Mouse (Mus musculus) MEL (cell line): ENCODE measurements around the gene Suclg1. TPM values are rescaled to one million over a fixed set of nuclear protein-coding genes. Genes with fewer than 3 reads are reported as not detected.

ENCODE experiments used
- DNase-seq: peaks from one replicate; pipeline ENCODE4 v3.0.0; 2011; ENCODE audit warnings: low read depth, low spot score
- H3K27ac ChIP-seq: 2 replicates; pipeline ENCODE4 v1.5.1; 2012; ENCODE audit warnings: low read depth, mild to moderate bottlenecking, control low read depth, low read length, moderate library complexity; ENCODE audit not compliant: control insufficient read depth
- H3K27me3 ChIP-seq, 2 experiments: fragments of 150-350 bp in 1 of 2; sonication (generic) in 1 of 2; 2 replicates each; pipeline ENCODE4 v1.6.1; 2012; ENCODE audit warnings: low read length in 2 of 2, mild to moderate bottlenecking in 2 of 2, improper control_type of control experiment in 1 of 2, moderate library complexity in 1 of 2; ENCODE audit not compliant: insufficient read depth in 2 of 2, control insufficient read depth in 1 of 2
- H3K36me3 ChIP-seq, 2 experiments: 2 replicates each; pipeline ENCODE4 v1.6.1; 2012 to 2014; ENCODE audit warnings: low read length in 2 of 2, improper control_type of control experiment in 1 of 2, inconsistent platforms in 1 of 2, mild to moderate bottlenecking in 1 of 2; ENCODE audit not compliant: insufficient read depth in 2 of 2, control insufficient read depth in 1 of 2
- H3K4me1 ChIP-seq, 2 experiments: fragments of 150-350 bp in 1 of 2; sonication (generic) in 1 of 2; 2 replicates each; pipeline ENCODE4 v1.6.1; 2012; ENCODE audit warnings: low read length in 2 of 2, improper control_type of control experiment in 1 of 2, mild to moderate bottlenecking in 1 of 2; ENCODE audit not compliant: insufficient read depth in 2 of 2, control insufficient read depth in 1 of 2
- H3K4me3 ChIP-seq, 2 experiments: fragments of 150-350 bp in 1 of 2; sonication (generic) in 1 of 2; 2 replicates each; pipeline ENCODE4 v1.5.1; 2012; ENCODE audit warnings: low read depth in 2 of 2, low read length in 2 of 2, mild to moderate bottlenecking in 2 of 2, moderate library complexity in 2 of 2, control low read depth in 1 of 2, improper control_type of control experiment in 1 of 2; ENCODE audit not compliant: control insufficient read depth in 1 of 2, insufficient read depth in 1 of 2
- H3K79me2 ChIP-seq: 2 replicates; pipeline ENCODE4 v1.6.1; 2012; ENCODE audit warnings: mild to moderate bottlenecking, low read length, moderate library complexity; ENCODE audit not compliant: control insufficient read depth, poor library complexity, insufficient read depth
- H3K9ac ChIP-seq: 2 replicates; pipeline ENCODE4 v1.6.1; 2012; ENCODE audit warnings: low read depth, mild to moderate bottlenecking, control low read depth, low read length, moderate library complexity; ENCODE audit not compliant: control insufficient read depth, poor library complexity, severe bottlenecking
- H3K9me3 ChIP-seq: fragments of 150-350 bp; sonication (generic); replicated peaks from 2 replicates; pipeline ENCODE4 v1.6.1; 2012; ENCODE audit warnings: mild to moderate bottlenecking, low read length, improper control_type of control experiment, moderate library complexity; ENCODE audit not compliant: insufficient read depth
- BHLHE40 ChIP-seq: IDR thresholded peaks from 2 replicates; pipeline ENCODE4 v1.6.1; 2012; ENCODE audit warnings: low read depth, mild to moderate bottlenecking, inconsistent platforms, low read length, improper control_type of control experiment, borderline replicate concordance
- CHD2 ChIP-seq: IDR thresholded peaks from 2 replicates; pipeline ENCODE4 v1.6.1; 2011; ENCODE audit warnings: low read length, improper control_type of control experiment
- CTCF ChIP-seq, 3 experiments: IDR thresholded peaks in 2 of 3; conservative IDR thresholded peaks in 1 of 3; 2 replicates each; pipeline ENCODE4 v1.5.1; 2011 to 2012; ENCODE audit warnings: low read length in 3 of 3, low read depth in 2 of 3, mild to moderate bottlenecking in 2 of 3, improper control_type of control experiment in 1 of 3, inconsistent platforms in 1 of 3, mixed read lengths in 1 of 3, moderate library complexity in 1 of 3; ENCODE audit not compliant: control insufficient read depth in 1 of 3, insufficient read depth in 1 of 3, poor library complexity in 1 of 3, severe bottlenecking in 1 of 3
- E2F4 ChIP-seq: IDR thresholded peaks from 2 replicates; pipeline ENCODE4 v1.6.1; 2011; ENCODE audit warnings: low read depth, low read length, improper control_type of control experiment, borderline replicate concordance
- EP300 ChIP-seq, 2 experiments: IDR thresholded peaks; 2 replicates each; pipeline ENCODE4 v1.6.1; 2011; ENCODE audit warnings: improper control_type of control experiment in 2 of 2, low read length in 2 of 2, low read depth in 1 of 2, mild to moderate bottlenecking in 1 of 2
- ETS1 ChIP-seq: IDR thresholded peaks from 2 replicates; pipeline ENCODE4 v1.6.1; 2012; ENCODE audit warnings: low read depth, mild to moderate bottlenecking, inconsistent platforms, low read length, improper control_type of control experiment, moderate library complexity
- GATA1 ChIP-seq: IDR thresholded peaks from 2 replicates; pipeline ENCODE4 v1.6.1; 2011; ENCODE audit warnings: low read depth, low read length, improper control_type of control experiment
- HCFC1 ChIP-seq: IDR thresholded peaks from 2 replicates; pipeline ENCODE4 v1.6.1; 2012; ENCODE audit warnings: low read depth, mild to moderate bottlenecking, inconsistent platforms, low read length, improper control_type of control experiment, moderate library complexity
- JUND ChIP-seq: IDR thresholded peaks from 2 replicates; pipeline ENCODE4 v1.6.1; 2011; ENCODE audit warnings: low read depth, mild to moderate bottlenecking, improper control_type of control experiment, low read length
- MAFK ChIP-seq: IDR thresholded peaks from 2 replicates; pipeline ENCODE4 v1.6.1; 2011; ENCODE audit warnings: low read depth, mild to moderate bottlenecking, low read length, improper control_type of control experiment, borderline replicate concordance
- MAX ChIP-seq: IDR thresholded peaks from 2 replicates; pipeline ENCODE4 v1.6.1; 2011; ENCODE audit warnings: low read length, improper control_type of control experiment
- MAZ ChIP-seq: IDR thresholded peaks from 2 replicates; pipeline ENCODE4 v1.6.1; 2012; ENCODE audit warnings: low read depth, mild to moderate bottlenecking, inconsistent platforms, low read length, improper control_type of control experiment
- MYC ChIP-seq: IDR thresholded peaks from 2 replicates; pipeline ENCODE4 v1.6.1; 2011; ENCODE audit warnings: low read depth, mild to moderate bottlenecking, low read length, improper control_type of control experiment, moderate library complexity
- NRF1 ChIP-seq: IDR thresholded peaks from 2 replicates; pipeline ENCODE4 v1.6.1; 2014; ENCODE audit warnings: low read depth, mild to moderate bottlenecking, inconsistent platforms, low read length, improper control_type of control experiment, moderate library complexity; ENCODE audit not compliant: poor library complexity, insufficient read depth, severe bottlenecking
- POLR2A ChIP-seq, 2 experiments: IDR thresholded peaks; 2 replicates each; pipeline ENCODE4 v1.6.1; 2011 to 2012; ENCODE audit warnings: low read length in 2 of 2, mild to moderate bottlenecking in 2 of 2, control low read depth in 1 of 2, improper control_type of control experiment in 1 of 2, low read depth in 1 of 2, moderate library complexity in 1 of 2; ENCODE audit not compliant: control insufficient read depth in 1 of 2, insufficient read depth in 1 of 2, poor library complexity in 1 of 2
- POLR2AphosphoS2 ChIP-seq: IDR thresholded peaks from 2 replicates; pipeline ENCODE4 v1.6.1; 2011; ENCODE audit warnings: low read length, improper control_type of control experiment
- POLR2AphosphoS5 ChIP-seq: IDR thresholded peaks from 2 replicates; pipeline ENCODE4 v1.6.1; 2012; ENCODE audit warnings: low read depth, borderline replicate concordance, mild to moderate bottlenecking, inconsistent platforms, low read length, moderate library complexity, mixed read lengths
- SMC3 ChIP-seq: IDR thresholded peaks from 2 replicates; pipeline ENCODE4 v1.6.1; 2011; ENCODE audit warnings: low read depth, low read length, improper control_type of control experiment
- TBP ChIP-seq: IDR thresholded peaks from 2 replicates; pipeline ENCODE4 v1.8.0; 2011; ENCODE audit warnings: low read depth, low read length, improper control_type of control experiment
- UBTF ChIP-seq: IDR thresholded peaks from 2 replicates; pipeline ENCODE4 v1.6.1; 2012; ENCODE audit warnings: low read depth, mild to moderate bottlenecking, inconsistent platforms, low read length, improper control_type of control experiment, moderate library complexity, borderline replicate concordance; ENCODE audit not compliant: insufficient read depth
- USF1 ChIP-seq: IDR thresholded peaks from 2 replicates; pipeline ENCODE4 v1.6.1; 2014; ENCODE audit warnings: low read depth, mild to moderate bottlenecking, inconsistent platforms, low read length, improper control_type of control experiment, moderate library complexity
- USF2 ChIP-seq, 2 experiments: IDR thresholded peaks; 2 replicates each; pipeline ENCODE4 v1.6.1; 2011 to 2012; ENCODE audit warnings: improper control_type of control experiment in 2 of 2, low read length in 2 of 2, borderline replicate concordance in 1 of 2, inconsistent platforms in 1 of 2, low read depth in 1 of 2, mild to moderate bottlenecking in 1 of 2; ENCODE audit not compliant: insufficient read depth in 1 of 2
- ZC3H11A ChIP-seq: IDR thresholded peaks from 2 replicates; pipeline ENCODE4 v1.6.1; 2012; ENCODE audit warnings: low read depth, mild to moderate bottlenecking, inconsistent platforms, low read length, improper control_type of control experiment
- polyA plus RNA-seq, 2 experiments: library from polyadenylated mRNA; stranded (reverse) in 1 of 2; unstranded in 1 of 2; fragments of >175 nt in 1 of 2; fragments of >200 nt in 1 of 2; gene quantifications; 2 replicates each; pipeline versions ENCODE4 v1.2.1 to v1.2.4; 2012; ENCODE audit warnings: low replicate concordance in 2 of 2, low read depth in 1 of 2; ENCODE audit not compliant: insufficient read length in 2 of 2, insufficient read depth in 1 of 2, missing spikeins in 1 of 2
- total RNA-seq: library from RNA; depleted of rRNA; stranded (reverse); fragments of 300-350 nt; gene quantifications from 2 replicates; pipeline ENCODE4 v1.2.3, GENCODE M21; 2012

Suclg1 gene
- total and polyA plus RNA-seq, 3 experiments, result 158 to 207 TPM; not detected in 1

- no peak for DNase-seq
- Histone ChIP-seq H3K4me3 (no peak overlapping the region), H3K27me3 (no peaks in the 10 kb centered on the region), H3K27ac (no peak overlapping the region), H3K79me2 (peaks cover 41% of the 10 kb centered on the region), H3K9ac (no peak overlapping the region), H3K36me3 (peaks cover 0 to 9% of the 10 kb centered on the region in 2 experiments; a peak in 2 of 4 replicates), H3K9me3 (no peaks in the 10 kb centered on the region), H3K4me1 (peaks cover 0 to 7% of the 10 kb centered on the region in 2 experiments; a peak in 1 of 4 replicates)
- TF ChIP-seq JUND (no peak), MAFK (no peak), MAX (no peak), GATA1 (no peak), UBTF (no peak), MYC (no peak)
These were observed 3.2 kb downstream of the Suclg1 start for GRCm38 (mm10) chr6:73251336-73251735.

GRCm38 (mm10) chr6:73252396-73252795, 4.2 kb downstream of the Suclg1 start:
- Histone ChIP-seq H3K9me3 (no peaks in the 10 kb centered on the region), H3K79me2 (peaks cover 41% of the 10 kb centered on the region), H3K9ac (no peak overlapping the region), H3K4me1 (peaks cover 0 to 7% of the 10 kb centered on the region in 2 experiments; a peak in 1 of 4 replicates), H3K27ac (no peak overlapping the region), H3K36me3 (peaks cover 0 to 9% of the 10 kb centered on the region in 2 experiments; a peak in 2 of 4 replicates), H3K27me3 (no peaks in the 10 kb centered on the region), H3K4me3 (no peak overlapping the region)
- TF ChIP-seq JUND, result no peak
- no peak for TF ChIP-seq GATA1
- no peak for TF ChIP-seq POLR2A (IDR thresholded peaks at IDR 0.05; ENCODE audit: control insufficient read depth in 1 of 2, insufficient read depth in 1 of 2, low read depth in 1 of 2, low read length in 2 of 2, poor library complexity in 1 of 2)
- TF ChIP-seq CHD2, result no peak
- TF ChIP-seq CTCF (IDR thresholded peaks at IDR 0.05 in 2 of 3, conservative IDR thresholded peaks at IDR 0.05 in 1 of 3; ENCODE audit: control insufficient read depth in 1 of 3, insufficient read depth in 1 of 3, low read depth in 2 of 3, low read length in 3 of 3, poor library complexity in 1 of 3, severe bottlenecking in 1 of 3), result no peak
- no peak for DNase-seq

GRCm38 (mm10) chr6:73253006-73253405, 4.8 kb downstream of the Suclg1 start:
- H3K4me1 ChIP-seq, result peaks cover 0 to 7% of the 10 kb centered on the region in 2 experiments; a peak in 1 of 4 replicates

More at GRCm38 (mm10) chr6:73253006-73253405, 4.8 kb downstream of the Suclg1 start:
- Histone ChIP-seq H3K79me2 (peaks cover 41% of the 10 kb centered on the region), H3K9me3 (no peaks in the 10 kb centered on the region), H3K9ac (no peak overlapping the region), H3K4me3 (no peak overlapping the region), H3K27me3 (no peaks in the 10 kb centered on the region), H3K36me3 (peaks cover 0 to 9% of the 10 kb centered on the region in 2 experiments; a peak in 2 of 4 replicates), H3K27ac (no peak overlapping the region)
- TF ChIP-seq USF1 (no peak), NRF1 (no peak), SMC3 (no peak), POLR2AphosphoS2 (no peak), ETS1 (no peak), JUND (no peak), POLR2AphosphoS5 (no peak), CHD2 (no peak), EP300 (IDR thresholded peaks at IDR 0.05; ENCODE audit: low read depth in 1 of 2, low read length in 2 of 2) (no peak), BHLHE40 (no peak), TBP (no peak), E2F4 (no peak), USF2 (IDR thresholded peaks at IDR 0.05; ENCODE audit: borderline replicate concordance in 1 of 2, insufficient read depth in 1 of 2, low read depth in 1 of 2, low read length in 2 of 2) (no peak), ZC3H11A (no peak), MAX (no peak), MAZ (no peak), HCFC1 (no peak)
- no peak for DNase-seq
